Mouse (Mus musculus): ENCODE measurements around the gene Hoxb6. TPM values are rescaled to one million over a fixed set of nuclear protein-coding genes. Genes with fewer than 3 reads are reported as not detected.

The Hoxb6 gene
- total RNA-seq (2021): not detected
- long read RNA-seq: 0 reads

- DNase-seq (ENCODE audit: low spot score in 2 of 2): no peak
Observed at GRCm38 (mm10) chr11:96291681-96292564, at the start of gene Hoxb6. Hoxb6 (plus strand) TSS chr11:96292476.

GRCm38 (mm10) chr11:96250901-96251300 is 41.4 kb upstream of the Hoxb6 start:
- no peak for DNase-seq (ENCODE audit: low spot score in 2 of 2)

GRCm38 (mm10) chr11:96251480-96252031 is 40.7 kb upstream of the Hoxb6 start:
- no peak for DNase-seq (ENCODE audit: low spot score in 2 of 2)

- no peak for DNase-seq (ENCODE audit: low spot score in 2 of 2)
Observed at GRCm38 (mm10) chr11:96252541-96253120, 39.6 kb upstream of the Hoxb6 start.

GRCm38 (mm10) chr11:96254221-96254620 is 38.1 kb upstream of the Hoxb6 start:
- DNase-seq (ENCODE audit: low spot score in 2 of 2): no peak

- no peak for DNase-seq (ENCODE audit: low spot score in 2 of 2)
Observed at GRCm38 (mm10) chr11:96255111-96255995, 36.9 kb upstream of the Hoxb6 start.

GRCm38 (mm10) chr11:96255996-96256445 is 36.3 kb upstream of the Hoxb6 start:
- DNase-seq (ENCODE audit: low spot score in 2 of 2): no peak

- no peak for DNase-seq (ENCODE audit: low spot score in 2 of 2)
Observed at GRCm38 (mm10) chr11:96257141-96257540, 35.1 kb upstream of the Hoxb6 start.

GRCm38 (mm10) chr11:96259038-96259437 is 33.2 kb upstream of the Hoxb6 start:
- DNase-seq (ENCODE audit: low spot score in 2 of 2): no peak

- no peak for DNase-seq (ENCODE audit: low spot score in 2 of 2)
Observed at GRCm38 (mm10) chr11:96259511-96259910, 32.8 kb upstream of the Hoxb6 start.

GRCm38 (mm10) chr11:96260310-96260970 is 31.8 kb upstream of the Hoxb6 start:
- DNase-seq (ENCODE audit: low spot score in 2 of 2): no peak

- no peak for DNase-seq (ENCODE audit: low spot score in 2 of 2)
Observed at GRCm38 (mm10) chr11:96261323-96261890, 30.9 kb upstream of the Hoxb6 start.

GRCm38 (mm10) chr11:96262262-96262830 is 29.9 kb upstream of the Hoxb6 start:
- no peak for DNase-seq (ENCODE audit: low spot score in 2 of 2)

- no peak for DNase-seq (ENCODE audit: low spot score in 2 of 2)
Observed at GRCm38 (mm10) chr11:96263636-96264389, 28.5 kb upstream of the Hoxb6 start.

- no peak for DNase-seq (ENCODE audit: low spot score in 2 of 2)
Observed at GRCm38 (mm10) chr11:96264390-96265020, 27.8 kb upstream of the Hoxb6 start.

GRCm38 (mm10) chr11:96265954-96266353 is 26.3 kb upstream of the Hoxb6 start:
- DNase-seq (ENCODE audit: low spot score in 2 of 2): no peak

GRCm38 (mm10) chr11:96267021-96267920 is 25.0 kb upstream of the Hoxb6 start:
- DNase-seq (ENCODE audit: low spot score in 2 of 2): no peak
